Comparison of ENCODE assay signal across 8 mouse cellular contexts in the genomic region with DNA sequence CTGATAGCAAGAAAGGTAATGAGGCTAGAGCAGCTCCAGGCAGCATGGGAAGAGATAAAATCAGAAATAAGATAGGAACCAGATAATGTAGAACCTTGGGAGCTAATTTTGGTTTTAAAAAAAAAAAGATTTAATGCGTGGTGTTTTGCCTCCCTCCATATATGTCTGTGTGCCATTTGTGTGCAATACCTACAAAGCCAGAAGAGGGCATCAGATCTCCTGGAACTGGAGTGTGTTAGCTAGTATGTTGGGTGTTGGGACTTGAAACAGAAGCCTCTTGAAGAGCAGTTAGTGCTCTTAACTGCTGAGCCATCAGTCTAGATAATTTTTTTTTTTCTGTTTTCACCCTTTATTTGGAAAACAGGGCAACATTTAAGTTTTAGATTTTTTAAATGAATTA. TPM values are rescaled to one million over a fixed set of nuclear protein-coding genes. Genes with fewer than 3 reads are reported as not detected.
DNase-seq lines count a peak whose midpoint lies in the region; ATAC-seq and TF ChIP-seq lines count a peak whose summit lies in the region.

No protein-coding gene starts in this region.

- no peak for DNase-seq in frontal cortex, postnatal 10 days (ENCODE audit: low spot score in 2 of 2)
- peak; percentile 83 for DNase-seq in A20 (ENCODE audit: low read depth, low spot score)
- DNase-seq in brain, embryonic 14.5 days (ENCODE audit: low read depth) = peak; percentile 81
- peak; percentile 18 to 24 for DNase-seq in gastrocnemius, adult 8-10 months (ENCODE audit: low spot score in 2 of 2)
- DNase-seq in layer of hippocampus, postnatal 14 days (ENCODE audit: low spot score in 2 of 2) = peak; percentile 20 to 68
- peak; percentile 70 for DNase-seq in thymus, postnatal 4 days

- ATAC-seq in frontal cortex, adult (ENCODE audit: low TSS enrichment) = peak; percentile 64
- ATAC-seq in monocyte, adult 5-6 weeks (replicated peaks; ENCODE audit: insufficient number of reproducible peaks, low FRiP score, low TSS enrichment, poor library complexity, severe bottlenecking) = peak; percentile 65; the same call in 1 of the 2 replicates

- TF ChIP-seq POLR2A in brain, embryonic 14.5 days (IDR thresholded peaks at IDR 0.05; ENCODE audit: borderline replicate concordance, extremely low read depth, insufficient read depth, insufficient read length, poor library complexity, severe bottlenecking) = no peak

- TF ChIP-seq CTCF in brain, embryonic 14.5 days (IDR thresholded peaks at IDR 0.05; ENCODE audit: borderline replicate concordance, extremely low read depth, insufficient read depth, insufficient read length) = peak; percentile 67; the same call in 1 of the 2 replicates

RNA-seq across cellular contexts. Expression of a gene that starts 4.3 kb away (rescaled TPM):
- 76.6 and 84.5 TPM in 2 replicates for polyA plus RNA-seq in brain, embryonic 14.5 days (2012; rRNA removed)
- 100 to 1,000 TPM; 197 to 219 (median 208) TPM for total RNA-seq in gastrocnemius, adult 8-10 months (2022)
- 100 to 1,000 TPM in 1 of 2 experiments, 10 to 100 TPM in 1; 97.8 to 104 TPM for total RNA-seq in layer of hippocampus, postnatal 14 days (2021)
- total RNA-seq in monocyte, adult 5-6 weeks (2017) = 77.0 to 164 TPM (median 136 TPM) in 3 replicates

RNA-seq across cellular contexts. Expression of a gene that starts 17.0 kb away (rescaled TPM):
- polyA plus RNA-seq in brain, embryonic 14.5 days (2012; rRNA removed) = 105 and 106 TPM in 2 replicates
- total RNA-seq in gastrocnemius, adult 8-10 months (2022) = 10 to 100 TPM; 74.5 to 83.0 (median 76.6) TPM
- 100 to 1,000 TPM in 1 of 2 experiments, 10 to 100 TPM in 1; 98.8 to 110 TPM for total RNA-seq in layer of hippocampus, postnatal 14 days (2021)
- total RNA-seq in monocyte, adult 5-6 weeks (2017) = 42.1 to 57.3 TPM (median 52.1 TPM) in 3 replicates

Comparison
In these comparisons a context has a peak if more than half of its experiments do, and no peak if none do; other contexts are left out.
1. DNase-seq: peak in A20 (single experiment), brain, embryonic 14.5 days (single experiment), gastrocnemius, adult 8-10 months (2 of 2), layer of hippocampus, postnatal 14 days (2 of 2) and thymus, postnatal 4 days (single experiment); none in frontal cortex, postnatal 10 days (0 of 2).